Mouse (Mus musculus): ENCODE data around the gene Samhd1.

- TF ChIP-seq HCFC1 (IDR thresholded peaks at IDR 0.05; ENCODE audit: borderline replicate concordance, insufficient read depth, low read length) (no peak), CHD2 (IDR thresholded peaks at IDR 0.05; ENCODE audit: low read depth, low read length) (no peak)
These were observed 13.4 kb upstream of the Samhd1 start for GRCm38 (mm10) chr2:157148417-157148816.
